Mouse (Mus musculus) myocyte (in vitro differentiated cells): ENCODE data around the gene Fkbp7.

Experiments used
- CEBPB ChIP-seq: IDR thresholded peaks from 2 replicates; pipeline ENCODE4 v1.6.1; 2011; ENCODE audit warnings: mild to moderate bottlenecking, moderate library complexity; ENCODE audit not compliant: poor library complexity, insufficient read depth, severe bottlenecking
- E2F4 ChIP-seq: IDR thresholded peaks from one replicate; pipeline ENCODE4 v1.6.1; 2011; ENCODE audit warnings: mild to moderate bottlenecking, control low read depth, moderate library complexity; ENCODE audit not compliant: insufficient read depth
- MAX ChIP-seq: IDR thresholded peaks from one replicate; pipeline ENCODE4 v1.6.1; 2011; ENCODE audit warnings: low read depth, mild to moderate bottlenecking, control low read depth
- MYOD1 ChIP-seq, 3 experiments: IDR thresholded peaks; one replicate each; pipeline ENCODE4 v1.6.1; 2011; ENCODE audit warnings: control low read depth in 2 of 3, low read depth in 2 of 3, mild to moderate bottlenecking in 2 of 3, moderate library complexity in 1 of 3; ENCODE audit not compliant: insufficient read length in 2 of 3, control insufficient read depth in 1 of 3
- MYOG ChIP-seq, 3 experiments: IDR thresholded peaks; one replicate each; pipeline ENCODE4 v1.6.1; 2011; ENCODE audit warnings: control low read depth in 2 of 3, low read depth in 2 of 3, mild to moderate bottlenecking in 2 of 3; ENCODE audit not compliant: insufficient read length in 2 of 3, control insufficient read depth in 1 of 3, insufficient read depth in 1 of 3
- POLR2A ChIP-seq: IDR thresholded peaks from one replicate; pipeline ENCODE4 v1.6.1; 2011; ENCODE audit warnings: low read depth, mild to moderate bottlenecking, control low read depth, moderate library complexity; ENCODE audit not compliant: insufficient read length
- POLR2AphosphoS2 ChIP-seq: IDR thresholded peaks from one replicate; pipeline ENCODE4 v1.6.1; 2011; ENCODE audit warnings: low read depth, control low read depth; ENCODE audit not compliant: insufficient read length
- SRF ChIP-seq: IDR thresholded peaks from one replicate; pipeline ENCODE4 v1.6.1; 2011; ENCODE audit warnings: low read depth; ENCODE audit not compliant: control insufficient read depth, insufficient read length
- TCF12 ChIP-seq: IDR thresholded peaks from one replicate; pipeline ENCODE4 v1.6.1; 2011; ENCODE audit warnings: mild to moderate bottlenecking, control low read depth; ENCODE audit not compliant: poor library complexity, insufficient read depth, severe bottlenecking
- TCF3 ChIP-seq: IDR thresholded peaks from one replicate; pipeline ENCODE4 v1.6.1; 2011; ENCODE audit warnings: low read depth, control low read depth; ENCODE audit not compliant: insufficient read length
- USF1 ChIP-seq: IDR thresholded peaks from one replicate; pipeline ENCODE4 v1.6.1; 2011; ENCODE audit warnings: low read depth, mild to moderate bottlenecking, control low read depth, moderate library complexity

DNA sequence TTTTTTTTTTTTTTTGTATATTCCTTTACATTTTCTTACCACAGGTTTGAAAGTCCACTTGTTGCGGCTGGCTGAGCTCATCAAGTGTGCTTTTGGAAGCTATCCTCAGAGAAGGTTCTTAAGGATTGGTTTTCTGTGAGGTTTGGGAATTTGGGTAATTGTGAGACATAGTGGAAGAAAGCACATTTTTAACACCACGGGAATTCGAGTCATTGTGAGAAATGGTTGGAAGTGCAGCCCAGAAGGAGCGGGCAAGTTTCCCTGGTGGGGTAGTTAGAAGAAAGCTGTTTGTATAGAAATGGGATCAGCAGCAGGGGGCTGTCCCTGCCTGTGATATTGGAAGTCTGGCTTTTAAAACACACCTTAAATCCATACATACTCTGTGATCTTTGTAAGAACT is 3.0 kb upstream of the Fkbp7 start:
- TF ChIP-seq POLR2A = no peak
- no peak for TF ChIP-seq USF1
- TF ChIP-seq POLR2AphosphoS2 = no peak
- TF ChIP-seq TCF3 = no peak
- TF ChIP-seq MAX = no peak
- TF ChIP-seq TCF12 = no peak
- no peak for TF ChIP-seq MYOD1 (IDR thresholded peaks at IDR 0.05; ENCODE audit: control insufficient read depth in 1 of 3, insufficient read length in 2 of 3, low read depth in 2 of 3)
- TF ChIP-seq SRF = no peak
- no peak for TF ChIP-seq MYOG (IDR thresholded peaks at IDR 0.05; ENCODE audit: control insufficient read depth in 1 of 3, insufficient read depth in 1 of 3, insufficient read length in 2 of 3, low read depth in 2 of 3)
- TF ChIP-seq E2F4 = no peak
- no peak for TF ChIP-seq CEBPB
